Mouse (Mus musculus) thymus, adult 2 months (tissue): ENCODE results near the gene Itpr2.

Experiments
- CTCF ChIP-seq: fragments of 200-500 bp; IDR thresholded peaks from 2 replicates; pipeline ENCODE4 v1.5.1; 2012; ENCODE audit warnings: mild to moderate bottlenecking, control low read depth, low read length, moderate library complexity, borderline replicate concordance; ENCODE audit not compliant: control insufficient read depth, poor library complexity, insufficient read depth; ENCODE audit errors: extremely low read depth
- POLR2A ChIP-seq: fragments of 200-500 bp; IDR thresholded peaks from 2 replicates; pipeline ENCODE4 v1.6.1; 2012; ENCODE audit warnings: mild to moderate bottlenecking, low read length, control low read depth, moderate library complexity; ENCODE audit not compliant: control insufficient read depth, poor library complexity, insufficient read depth; ENCODE audit errors: extremely low read depth

GRCm38 (mm10) chr6:146228048-146228447 lies 274.0 kb downstream of the Itpr2 start:
- TF ChIP-seq CTCF, result no peak
- TF ChIP-seq POLR2A, result no peak
